Mouse (Mus musculus): ENCODE measurements around the gene 6030408B16Rik. TPM values are rescaled to one million over a fixed set of nuclear protein-coding genes. Genes with fewer than 3 reads are reported as not detected.

The 6030408B16Rik gene
- polyA plus RNA-seq, 1 experiment = 0.91 TPM

- H3K4me1 ChIP-seq (ENCODE audit: control insufficient read depth, insufficient read depth, insufficient read length, low read length) = peaks cover 17% of the 10 kb centered on the region
- H3K27ac ChIP-seq (replicated peaks; ENCODE audit: low read depth, low read length) = no peak overlapping the region
- no peak overlapping the region for H3K4me3 ChIP-seq (ENCODE audit: insufficient read depth, low read depth, low read length)
Measured at GRCm38 (mm10) chr15:101282471-101282870, 10.5 kb upstream of the 6030408B16Rik start.

GRCm38 (mm10) chr15:101283183-101283910, 9.7 kb upstream of the 6030408B16Rik start:
- Histone ChIP-seq H3K4me1 (ENCODE audit: control insufficient read depth, insufficient read depth, insufficient read length, low read length) (peaks cover 19% of the 10 kb centered on the region), H3K27ac (replicated peaks; ENCODE audit: low read depth, low read length) (peak overlapping the region; percentile 62), H3K4me3 (ENCODE audit: insufficient read depth, low read depth, low read length) (peak overlapping the region; percentile 55)

- peak within 1 kb of the TSS; percentile 98 for H3K27ac ChIP-seq (replicated peaks; ENCODE audit: low read depth, low read length)
- peak within 1 kb of the TSS; percentile 85 for H3K4me3 ChIP-seq (ENCODE audit: insufficient read depth, low read depth, low read length)
- H3K4me1 ChIP-seq (ENCODE audit: control insufficient read depth, insufficient read depth, insufficient read length, low read length) = peaks cover 19% of the 10 kb centered on the region
Measured at GRCm38 (mm10) chr15:101283911-101284750, 8.9 kb upstream of the 6030408B16Rik start, which contains the start of gene Atg101. Gene Atg101, plus strand, starts transcription at chr15:101284272.

- Histone ChIP-seq H3K4me3 (ENCODE audit: insufficient read depth, low read depth, low read length) (peak overlapping the region; percentile 15; the same call in 1 of the 2 replicates), H3K4me1 (ENCODE audit: control insufficient read depth, insufficient read depth, insufficient read length, low read length) (peaks cover 19% of the 10 kb centered on the region), H3K27ac (replicated peaks; ENCODE audit: low read depth, low read length) (peak overlapping the region; percentile 86)
Measured at GRCm38 (mm10) chr15:101286129-101286770, 6.8 kb upstream of the 6030408B16Rik start.

- Histone ChIP-seq H3K4me1 (ENCODE audit: control insufficient read depth, insufficient read depth, insufficient read length, low read length) (peaks cover 23% of the 10 kb centered on the region), H3K4me3 (ENCODE audit: insufficient read depth, low read depth, low read length) (no peak overlapping the region), H3K27ac (replicated peaks; ENCODE audit: low read depth, low read length) (peak overlapping the region; percentile 86)
Measured at GRCm38 (mm10) chr15:101287361-101287760, 5.7 kb upstream of the 6030408B16Rik start.

GRCm38 (mm10) chr15:101290354-101290753, 2.7 kb upstream of the 6030408B16Rik start:
- Histone ChIP-seq H3K4me3 (ENCODE audit: insufficient read depth, low read depth, low read length) (no peak overlapping the region), H3K27ac (replicated peaks; ENCODE audit: low read depth, low read length) (no peak overlapping the region), H3K4me1 (ENCODE audit: control insufficient read depth, insufficient read depth, insufficient read length, low read length) (peaks cover 18% of the 10 kb centered on the region)

- Histone ChIP-seq H3K4me3 (ENCODE audit: insufficient read depth, low read depth, low read length) (no peak overlapping the region), H3K27ac (replicated peaks; ENCODE audit: low read depth, low read length) (peak overlapping the region; percentile 72)
Measured at GRCm38 (mm10) chr15:101292012-101292411, 1.0 kb upstream of the 6030408B16Rik start.

GRCm38 (mm10) chr15:101294028-101294894, 1.2 kb downstream of the 6030408B16Rik start:
- H3K27ac ChIP-seq (replicated peaks; ENCODE audit: low read depth, low read length) = no peak overlapping the region
- H3K4me1 ChIP-seq (ENCODE audit: control insufficient read depth, insufficient read depth, insufficient read length, low read length) = peaks cover 5% of the 10 kb centered on the region; the same call in 1 of the 2 replicates
- H3K4me3 ChIP-seq (ENCODE audit: insufficient read depth, low read depth, low read length) = no peak overlapping the region

More at GRCm38 (mm10) chr15:101292012-101292411, 1.0 kb upstream of the 6030408B16Rik start:
- peaks cover 9% of the 10 kb centered on the region for H3K4me1 ChIP-seq (ENCODE audit: control insufficient read depth, insufficient read depth, insufficient read length, low read length)

GRCm38 (mm10) chr15:101295106-101295505, 2.1 kb downstream of the 6030408B16Rik start:
- H3K27ac ChIP-seq (replicated peaks; ENCODE audit: low read depth, low read length) = no peak overlapping the region
- no peak overlapping the region for H3K4me3 ChIP-seq (ENCODE audit: insufficient read depth, low read depth, low read length)
- peaks cover 5% of the 10 kb centered on the region; the same call in 1 of the 2 replicates for H3K4me1 ChIP-seq (ENCODE audit: control insufficient read depth, insufficient read depth, insufficient read length, low read length)

- H3K4me1 ChIP-seq (ENCODE audit: control insufficient read depth, insufficient read depth, insufficient read length, low read length) = peaks cover 5% of the 10 kb centered on the region; the same call in 1 of the 2 replicates
- H3K27ac ChIP-seq (replicated peaks; ENCODE audit: low read depth, low read length) = no peak overlapping the region
- H3K4me3 ChIP-seq (ENCODE audit: insufficient read depth, low read depth, low read length) = no peak overlapping the region
Measured at GRCm38 (mm10) chr15:101295616-101296015, 2.6 kb downstream of the 6030408B16Rik start.

GRCm38 (mm10) chr15:101296091-101296490, 3.1 kb downstream of the 6030408B16Rik start:
- H3K27ac ChIP-seq (replicated peaks; ENCODE audit: low read depth, low read length) = no peak overlapping the region
- peaks cover 5% of the 10 kb centered on the region; the same call in 1 of the 2 replicates for H3K4me1 ChIP-seq (ENCODE audit: control insufficient read depth, insufficient read depth, insufficient read length, low read length)
- H3K4me3 ChIP-seq (ENCODE audit: insufficient read depth, low read depth, low read length) = no peak overlapping the region

GRCm38 (mm10) chr15:101297988-101298387, 5.0 kb downstream of the 6030408B16Rik start:
- H3K4me3 ChIP-seq (ENCODE audit: insufficient read depth, low read depth, low read length) = no peak overlapping the region
- 0 out of 2 replicates have a peak overlapping the region, but pooled peaks have one; percentile 27 for H3K27ac ChIP-seq (replicated peaks; ENCODE audit: low read depth, low read length)
- H3K4me1 ChIP-seq (ENCODE audit: control insufficient read depth, insufficient read depth, insufficient read length, low read length) = no peaks in the 10 kb centered on the region

GRCm38 (mm10) chr15:101298550-101298949, 5.5 kb downstream of the 6030408B16Rik start:
- H3K4me3 ChIP-seq (ENCODE audit: insufficient read depth, low read depth, low read length) = no peak overlapping the region
- no peak overlapping the region for H3K27ac ChIP-seq (replicated peaks; ENCODE audit: low read depth, low read length)

GRCm38 (mm10) chr15:101299480-101299960, 6.5 kb downstream of the 6030408B16Rik start:
- H3K4me1 ChIP-seq (ENCODE audit: control insufficient read depth, insufficient read depth, insufficient read length, low read length) = no peaks in the 10 kb centered on the region
- H3K4me3 ChIP-seq (ENCODE audit: insufficient read depth, low read depth, low read length) = no peak overlapping the region
- H3K27ac ChIP-seq (replicated peaks; ENCODE audit: low read depth, low read length) = no peak overlapping the region

More at GRCm38 (mm10) chr15:101298550-101298949, 5.5 kb downstream of the 6030408B16Rik start:
- H3K4me1 ChIP-seq (ENCODE audit: control insufficient read depth, insufficient read depth, insufficient read length, low read length) = no peaks in the 10 kb centered on the region

Measured in brown adipose tissue, adult 24 weeks (tissue).